Mouse (Mus musculus) left cerebral cortex, postnatal 36 days (tissue): Measurements from ENCODE around the gene Fen1. TPM values are rescaled to one million over a fixed set of nuclear protein-coding genes. Genes with fewer than 3 reads are reported as not detected.

Experiments used
- DNase-seq, 2 experiments: peaks; one replicate each; pipeline ENCODE4 v3.0.0; 2021 to 2022; ENCODE audit warnings: low spot score in 2 of 2, mixed read lengths in 1 of 2
- intact Hi-C: fragments of 180-260 bp; cut with DNase I; formaldehyde crosslinking; loops from one replicate; pipeline ENCODE4 v1.15.1; 2025
- total RNA-seq, 2 experiments: library from RNA; stranded (reverse); gene quantifications; 2 replicates each; pipeline ENCODE4 v1.2.3; 2021

Gene Fen1
- total RNA-seq, 2 experiments from 2014 or later, result 10.0 to 13.9 TPM

- no peak for DNase-seq
- intact Hi-C loops, result no loop called here
Measured at GRCm38 (mm10) chr19:10219108-10219507, 15.1 kb upstream of the Fen1 start.

GRCm38 (mm10) chr19:10216101-10216500 lies 12.1 kb upstream of the Fen1 start:
- no peak for DNase-seq
- intact Hi-C loops, result no loop called here

- DNase-seq, result no peak
- intact Hi-C loops, result no loop called here
Measured at GRCm38 (mm10) chr19:10213796-10214471, 10.0 kb upstream of the Fen1 start.

- DNase-seq, result no peak
- intact Hi-C loops, result no loop called here
Measured at GRCm38 (mm10) chr19:10210885-10211284, 6.9 kb upstream of the Fen1 start.

GRCm38 (mm10) chr19:10208851-10209250 lies 4.9 kb upstream of the Fen1 start:
- intact Hi-C loops, result no loop called here
- DNase-seq, result no peak

GRCm38 (mm10) chr19:10205051-10205450 lies 1.1 kb upstream of the Fen1 start:
- no peak for DNase-seq
- intact Hi-C loops, result no loop called here

GRCm38 (mm10) chr19:10204616-10205001 lies 640 bp upstream of the Fen1 start:
- no peak for DNase-seq
- intact Hi-C loops, result no loop called here

- DNase-seq, result no peak
- intact Hi-C loops, result no loop called here
Measured at GRCm38 (mm10) chr19:10203146-10203847, 672 bp downstream of the Fen1 start.

GRCm38 (mm10) chr19:10198723-10199122 lies 5.2 kb downstream of the Fen1 start:
- intact Hi-C loops, result loop anchor here (5.0 to 10.0 kb wide), 3 partner anchors 136 to 284 kb away; partner anchors contain the start of genes Best1 and Rab3il1

GRCm38 (mm10) chr19:10198286-10198685 lies 5.7 kb downstream of the Fen1 start:
- intact Hi-C loops, result loop anchor here (5.0 to 10.0 kb wide), 3 partner anchors 136 to 283 kb away; partner anchors contain the start of genes Best1 and Rab3il1
- no peak for DNase-seq

More at GRCm38 (mm10) chr19:10198723-10199122, 5.2 kb downstream of the Fen1 start:
- DNase-seq, result peak; percentile 63 to 67

- DNase-seq, result no peak
- intact Hi-C loops, result loop anchor here (5.0 to 10.0 kb wide), 3 partner anchors 135 to 282 kb away; partner anchors contain the start of genes Best1 and Rab3il1
Measured at GRCm38 (mm10) chr19:10197130-10197529, 6.8 kb downstream of the Fen1 start.

- no peak for DNase-seq
- intact Hi-C loops, result loop anchor here (5.0 to 10.0 kb wide), 3 partner anchors 133 to 280 kb away; partner anchors contain the start of genes Best1 and Rab3il1
Measured at GRCm38 (mm10) chr19:10195252-10195651, 8.7 kb downstream of the Fen1 start.

GRCm38 (mm10) chr19:10194337-10194736 lies 9.6 kb downstream of the Fen1 start:
- DNase-seq, result no peak
- intact Hi-C loops, result loop anchor here (10.0 kb wide), 1 partner anchor 280 kb away; no protein-coding TSS in a partner anchor

- no peak for DNase-seq
- intact Hi-C loops, result loop anchor here (10.0 kb wide), 1 partner anchor 277 kb away; no protein-coding TSS in a partner anchor
Measured at GRCm38 (mm10) chr19:10191326-10191725, 12.6 kb downstream of the Fen1 start.

- intact Hi-C loops, result loop anchor here (10.0 kb wide), 1 partner anchor 276 kb away; no protein-coding TSS in a partner anchor
- DNase-seq, result peak; percentile 48 to 67
Measured at GRCm38 (mm10) chr19:10190796-10191195, 13.2 kb downstream of the Fen1 start.

- no peak for DNase-seq
- intact Hi-C loops, result loop anchor here (10.0 kb wide), 1 partner anchor 275 kb away; no protein-coding TSS in a partner anchor
Measured at GRCm38 (mm10) chr19:10189940-10190339, 14.0 kb downstream of the Fen1 start.

- no peak for DNase-seq
- intact Hi-C loops, result no loop called here
Measured at GRCm38 (mm10) chr19:10189022-10189421, 14.9 kb downstream of the Fen1 start.

- DNase-seq, result peak; percentile 35 to 41
- intact Hi-C loops, result no loop called here
Measured at GRCm38 (mm10) chr19:10188281-10188811, 15.6 kb downstream of the Fen1 start.

- no peak for DNase-seq
- intact Hi-C loops, result no loop called here
Measured at GRCm38 (mm10) chr19:10186569-10186968, 17.4 kb downstream of the Fen1 start.

GRCm38 (mm10) chr19:10185876-10186275 lies 18.1 kb downstream of the Fen1 start:
- DNase-seq, result no peak
- intact Hi-C loops, result no loop called here
